Mouse (Mus musculus) duodenum, adult 2 months (tissue): ENCODE results near the gene Isg15. TPM values are rescaled to one million over a fixed set of nuclear protein-coding genes. Genes with fewer than 3 reads are reported as not detected.

Source experiments
- polyA plus RNA-seq: library from polyadenylated mRNA; depleted of rRNA; stranded (reverse); fragments of >200 nt; gene quantifications from 2 replicates; pipeline ENCODE4 v1.2.3, GENCODE M21; 2012; ENCODE audit warnings: low replicate concordance; rRNA removed

The Isg15 gene
- 7.9 and 66.7 TPM in 2 replicates for polyA plus RNA-seq

GRCm38 (mm10) chr4:156200623-156201475, at the start of gene Isg15:
TSS of gene Isg15 (minus strand) at chr4:156200818.

GRCm38 (mm10) chr4:156235808-156236533, 35.4 kb upstream of the Isg15 start, which contains the start of gene Noc2l:
TSS of gene Noc2l (plus strand) at chr4:156236010.

GRCm38 (mm10) chr4:156234701-156235213, 34.1 kb upstream of the Isg15 start, which contains the start of gene Plekhn1:
TSS of gene Plekhn1 (minus strand) at chr4:156234857.

GRCm38 (mm10) chr4:156215649-156216048, 15.0 kb upstream of the Isg15 start, which contains the start of gene Perm1:
TSS of gene Perm1 (plus strand) at chr4:156215868.

GRCm38 (mm10) chr4:156203001-156203412, 2.4 kb upstream of the Isg15 start, which contains the start of gene AW011738:
TSS of gene AW011738 (plus strand) at chr4:156203304.

GRCm38 (mm10) chr4:156197131-156197828, 3.3 kb downstream of the Isg15 start, which contains the start of gene Agrn:
TSS of gene Agrn (minus strand) at chr4:156197488.

Other genes with a start within 250 kb of the Isg15 start
- 121 and 260 TPM in 2 replicates for gene C1qtnf12, start 238.5 kb downstream of the Isg15 start, polyA plus RNA-seq
- gene B3galt6, start 208.2 kb downstream of the Isg15 start, polyA plus RNA-seq = 5.3 and 6.9 TPM in 2 replicates
- 44.0 and 69.6 TPM in 2 replicates for gene Sdf4, start 207.9 kb downstream of the Isg15 start, polyA plus RNA-seq
- gene Tnfrsf4, start 187.0 kb downstream of the Isg15 start, polyA plus RNA-seq = 3.6 and 6.5 TPM in 2 replicates
- gene Tnfrsf18, start 174.7 kb downstream of the Isg15 start, polyA plus RNA-seq = 2.5 and 3.5 TPM in 2 replicates
- 5.6 and 8.2 TPM in 2 replicates for gene Ttll10, start 141.4 kb downstream of the Isg15 start, polyA plus RNA-seq
- gene 9430015G10Rik, start 90.8 kb downstream of the Isg15 start, polyA plus RNA-seq = 8.9 and 11.4 TPM in 2 replicates
- 0.29 and 0.46 TPM in 2 replicates for gene Rnf223, start 70.3 kb downstream of the Isg15 start, polyA plus RNA-seq
- gene Agrn, start 3.3 kb downstream of the Isg15 start, polyA plus RNA-seq = 68.8 and 73.3 TPM in 2 replicates
- gene AW011738, start 2.5 kb upstream of the Isg15 start, polyA plus RNA-seq = 0.83 and 1.7 TPM in 2 replicates
- 0.06 and 0.07 TPM in 2 replicates for gene Perm1, start 15.1 kb upstream of the Isg15 start, polyA plus RNA-seq
- gene Plekhn1, start 34.0 kb upstream of the Isg15 start, polyA plus RNA-seq = 34.8 and 35.6 TPM in 2 replicates
- 32.3 and 40.0 TPM in 2 replicates for gene Noc2l, start 35.2 kb upstream of the Isg15 start, polyA plus RNA-seq
- gene Samd11, start 54.8 kb upstream of the Isg15 start, polyA plus RNA-seq = 0.28 and 1.1 TPM in 2 replicates
- not detected in 2 replicates for gene Vmn2r-ps159, start 130.3 kb upstream of the Isg15 start, polyA plus RNA-seq